Mouse (Mus musculus): ENCODE measurements around the gene Rhoj.

GRCm38 (mm10) chr12:75280502-75280901 is 27.6 kb upstream of the Rhoj start:
- TF ChIP-seq POLR2A (IDR thresholded peaks at IDR 0.05; ENCODE audit: control insufficient read depth, extremely low read depth, insufficient read depth, low read length, poor library complexity), result no peak
- no peak for TF ChIP-seq CTCF (IDR thresholded peaks at IDR 0.05; ENCODE audit: borderline replicate concordance, control insufficient read depth, extremely low read depth, insufficient read depth, low read length, poor library complexity)

Measured in thymus, adult 2 months (tissue).